Comparison of ENCODE assay signal across 8 mouse cellular contexts in the genomic region with DNA sequence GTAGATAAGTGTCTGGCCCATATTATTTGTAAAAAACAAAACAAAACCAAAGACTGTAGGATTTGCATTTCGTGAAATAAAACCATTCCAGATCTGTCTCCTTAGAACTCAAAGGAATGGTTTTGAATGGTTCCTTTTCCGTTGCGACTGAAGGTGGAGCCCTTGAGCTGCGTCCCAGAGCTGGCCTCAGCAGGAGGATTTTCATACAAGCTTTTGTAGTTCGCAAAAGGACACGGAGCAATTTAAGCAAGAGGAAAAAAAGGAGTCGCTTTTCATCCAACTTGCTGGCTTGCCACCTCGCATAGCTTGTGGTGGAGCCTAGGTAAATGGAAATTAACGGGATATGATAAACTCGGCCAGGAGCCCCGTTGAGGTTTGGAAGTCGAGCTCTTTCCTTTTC.
DNase-seq lines count a peak whose midpoint lies in the region; ATAC-seq lines count a peak whose summit lies in the region.

No protein-coding gene starts in this region.

- H3K9me3 ChIP-seq in heart, embryonic 14.5 days (ENCODE audit: control insufficient read depth, low read length) = no peaks in the 10 kb centered on the region
- H3K9me3 ChIP-seq in liver, embryonic 11.5 days (ENCODE audit: control insufficient read depth, low read length) = no peaks in the 10 kb centered on the region

- peak overlapping the region; percentile 71 for H3K4me2 ChIP-seq in heart, embryonic 14.5 days (ENCODE audit: low read length)
- peak overlapping the region; percentile 37 for H3K4me2 ChIP-seq in liver, embryonic 11.5 days

- H3K4me1 ChIP-seq in heart, embryonic 14.5 days (ENCODE audit: control insufficient read depth in 2 of 2, insufficient read depth in 2 of 2, low read length in 2 of 2) = no peaks in the 10 kb centered on the region
- H3K4me1 ChIP-seq in liver, embryonic 11.5 days (replicated peaks; ENCODE audit: control insufficient read depth, insufficient read depth, low read length) = no peaks in the 10 kb centered on the region

- peak overlapping the region; percentile 55; the same call in 1 of the 2 replicates for H3K9ac ChIP-seq in heart, embryonic 14.5 days (ENCODE audit: low read length)
- no peak overlapping the region for H3K9ac ChIP-seq in liver, embryonic 11.5 days (ENCODE audit: low read depth, low read length)

- no peak overlapping the region for H3K27ac ChIP-seq in heart, embryonic 14.5 days (replicated peaks in 1 of 2; ENCODE audit: control insufficient read depth in 1 of 2, insufficient read depth in 1 of 2, low read depth in 2 of 2, low read length in 2 of 2)
- H3K27ac ChIP-seq in liver, embryonic 11.5 days (ENCODE audit: low read depth, low read length) = no peak overlapping the region

- H3K36me3 ChIP-seq in heart, embryonic 14.5 days (ENCODE audit: control insufficient read depth, insufficient read depth, low read length) = no peaks in the 10 kb centered on the region
- H3K36me3 ChIP-seq in liver, embryonic 11.5 days (ENCODE audit: control insufficient read depth, insufficient read depth, low read length) = no peaks in the 10 kb centered on the region

- ATAC-seq in heart, embryonic 14.5 days (ENCODE audit: insufficient number of reproducible peaks, insufficient read depth, low FRiP score, low read depth) = no peak
- 0 out of 2 replicates have a peak, but pooled peaks have one; percentile 36 for ATAC-seq in liver, embryonic 11.5 days (replicated peaks; ENCODE audit: low FRiP score)
- no peak for ATAC-seq in monocyte, adult 5-6 weeks (replicated peaks; ENCODE audit: insufficient number of reproducible peaks, low FRiP score, low TSS enrichment, poor library complexity, severe bottlenecking)

- H3K27me3 ChIP-seq in heart, embryonic 14.5 days (ENCODE audit: control insufficient read depth, insufficient read depth, low read length) = no peaks in the 10 kb centered on the region
- no peaks in the 10 kb centered on the region for H3K27me3 ChIP-seq in liver, embryonic 11.5 days (replicated peaks; ENCODE audit: control insufficient read depth, insufficient read depth, low read length)

- peak; percentile 61 for DNase-seq in urinary bladder, postnatal 14 days (ENCODE audit: low spot score)
- no peak for DNase-seq in urinary bladder, adult 2 months (ENCODE audit: low spot score)
- peak; percentile 80 for DNase-seq in embryo, embryonic 10 days (ENCODE audit: low spot score)
- peak; percentile 52 for DNase-seq in kidney, postnatal 14 days
- DNase-seq in liver, embryonic 11.5 days (ENCODE audit: low spot score) = no peak
- DNase-seq in retina, adult 2 months (ENCODE audit: low read depth, low spot score) = peak; percentile 15

- peak overlapping the region; percentile 35 to 38 for H3K4me3 ChIP-seq in heart, embryonic 14.5 days (ENCODE audit: control insufficient read depth in 1 of 2, insufficient read depth in 1 of 2, low read depth in 1 of 2, low read length in 2 of 2)
- no peak overlapping the region for H3K4me3 ChIP-seq in liver, embryonic 11.5 days (ENCODE audit: low read depth, low read length)

- 2% methylated on average over 12 of the region's 12 CpGs for WGBS in heart, embryonic 14.5 days
- 2% methylated on average over 12 of the region's 12 CpGs for WGBS in liver, embryonic 11.5 days

Comparison
In these comparisons a context has a peak if more than half of its experiments do, and no peak if none do; other contexts are left out.
1. DNase-seq: peak in urinary bladder, postnatal 14 days (single experiment), embryo, embryonic 10 days (single experiment), kidney, postnatal 14 days (single experiment) and retina, adult 2 months (single experiment); none in urinary bladder, adult 2 months (single experiment) and liver, embryonic 11.5 days (single experiment).